Mouse (Mus musculus) activated CD4-positive, CD25-positive, alpha-beta regulatory T cell, adult 4 months (primary cell): ENCODE measurements around the gene Stk39. TPM values are rescaled to one million over a fixed set of nuclear protein-coding genes. Genes with fewer than 3 reads are reported as not detected.
A peak's percentile ranks its signal among the peaks of the same experiment; 100 is the strongest.

Experiments used
- ATAC-seq: one replicate; pipeline ENCODE4 v1.8.0; 2017
- polyA plus RNA-seq, 2 experiments: library from polyadenylated mRNA; unstranded; fragments of 100-300 nt; shearing (Covaris generic); gene quantifications; one replicate each; pipeline ENCODE4 v1.2.1; 2017

Stk39 gene
- polyA plus RNA-seq, 2 experiments from 2014 or later = 14.6 to 15.9 TPM

- ATAC-seq = no peak
Measured at GRCm38 (mm10) chr2:68381205-68381604, 90.9 kb downstream of the Stk39 start.

GRCm38 (mm10) chr2:68379631-68380030 is 92.4 kb downstream of the Stk39 start:
- ATAC-seq = no peak

GRCm38 (mm10) chr2:68378319-68378718 is 93.7 kb downstream of the Stk39 start:
- ATAC-seq = no peak

GRCm38 (mm10) chr2:68377251-68377681 is 94.8 kb downstream of the Stk39 start:
- ATAC-seq = no peak

- ATAC-seq = no peak
Measured at GRCm38 (mm10) chr2:68376660-68377059, 95.4 kb downstream of the Stk39 start.

- ATAC-seq = no peak
Measured at GRCm38 (mm10) chr2:68374202-68374601, 97.9 kb downstream of the Stk39 start.

GRCm38 (mm10) chr2:68371912-68372311 is 100.2 kb downstream of the Stk39 start:
- ATAC-seq = no peak

GRCm38 (mm10) chr2:68370326-68370725 is 101.7 kb downstream of the Stk39 start:
- no peak for ATAC-seq

GRCm38 (mm10) chr2:68369080-68369479 is 103.0 kb downstream of the Stk39 start:
- ATAC-seq = no peak

GRCm38 (mm10) chr2:68367944-68368343 is 104.1 kb downstream of the Stk39 start:
- ATAC-seq = no peak

GRCm38 (mm10) chr2:68366897-68367193 is 105.2 kb downstream of the Stk39 start:
- ATAC-seq = no peak

GRCm38 (mm10) chr2:68366091-68366896 is 105.8 kb downstream of the Stk39 start:
- ATAC-seq = peak; percentile 25

GRCm38 (mm10) chr2:68365504-68365903 is 106.6 kb downstream of the Stk39 start:
- ATAC-seq = no peak

GRCm38 (mm10) chr2:68364181-68364900 is 107.7 kb downstream of the Stk39 start:
- ATAC-seq = peak; percentile 58

- ATAC-seq = no peak
Measured at GRCm38 (mm10) chr2:68363159-68363558, 108.9 kb downstream of the Stk39 start.

- ATAC-seq = no peak
Measured at GRCm38 (mm10) chr2:68361701-68362100, 110.4 kb downstream of the Stk39 start.

GRCm38 (mm10) chr2:68350621-68351020 is 121.4 kb downstream of the Stk39 start:
- ATAC-seq = peak; percentile 79

GRCm38 (mm10) chr2:68349593-68350383 is 122.3 kb downstream of the Stk39 start:
- ATAC-seq = peak; percentile 40

GRCm38 (mm10) chr2:68348966-68349365 is 123.1 kb downstream of the Stk39 start:
- ATAC-seq = no peak

GRCm38 (mm10) chr2:68346606-68347237 is 125.3 kb downstream of the Stk39 start:
- ATAC-seq = no peak

- no peak for ATAC-seq
Measured at GRCm38 (mm10) chr2:68345269-68345668, 126.8 kb downstream of the Stk39 start.

- no peak for ATAC-seq
Measured at GRCm38 (mm10) chr2:68343751-68344150, 128.3 kb downstream of the Stk39 start.
